Mouse (Mus musculus): ENCODE results near the gene Tuba1b.

GRCm38 (mm10) chr15:98922581-98922980 lies 11.8 kb downstream of the Tuba1b start:
- TF ChIP-seq EP300 (IDR thresholded peaks at IDR 0.05; ENCODE audit: low read depth) (no peak), CTCF (IDR thresholded peaks at IDR 0.05; ENCODE audit: low read depth) (no peak)

Measured in heart, postnatal 0 days (tissue).